Mouse (Mus musculus) lung, embryonic 16.5 days (tissue): Measurements from ENCODE around the gene Itpripl2. TPM values are rescaled to one million over a fixed set of nuclear protein-coding genes. Genes with fewer than 3 reads are reported as not detected.

Experiments used
- ATAC-seq: fragments of 200-750 bp; cut with Nextera tagmentation; 2 replicates; pipeline ENCODE4 v1.8.0; 2017; ENCODE audit warnings: low read depth, mild to moderate bottlenecking, moderate library complexity
- H3K27ac ChIP-seq: fragments of 300-500 bp; sonication (generic); 2 replicates; pipeline ENCODE4 v1.5.1; 2014; ENCODE audit warnings: mild to moderate bottlenecking, control low read depth, low read length
- H3K27me3 ChIP-seq: fragments of 300-500 bp; sonication (generic); 2 replicates; pipeline ENCODE4 v1.6.1; 2014; ENCODE audit warnings: low read depth, low read length, mixed read lengths; ENCODE audit not compliant: control insufficient read depth, insufficient read depth
- H3K36me3 ChIP-seq: fragments of 300-500 bp; sonication (generic); 2 replicates; pipeline ENCODE4 v1.6.1; 2014; ENCODE audit warnings: low read length; ENCODE audit not compliant: control insufficient read depth, insufficient read depth
- H3K4me1 ChIP-seq: fragments of 300-500 bp; sonication (generic); replicated peaks from 2 replicates; pipeline ENCODE4 v1.6.1; 2014; ENCODE audit warnings: low read length, mixed read lengths; ENCODE audit not compliant: control insufficient read depth, insufficient read depth
- H3K4me2 ChIP-seq: fragments of 300-500 bp; sonication (generic); 2 replicates; pipeline ENCODE4 v1.6.1; 2014; ENCODE audit warnings: low read depth, low read length, control low read depth
- H3K4me3 ChIP-seq: fragments of 300-500 bp; sonication (generic); 2 replicates; pipeline ENCODE4 v1.5.1; 2014; ENCODE audit warnings: mild to moderate bottlenecking, low read length, control low read depth
- H3K9ac ChIP-seq: fragments of 300-500 bp; sonication (generic); 2 replicates; pipeline ENCODE4 v1.6.1; 2014; ENCODE audit warnings: low read length, control low read depth
- H3K9me3 ChIP-seq: fragments of 300-500 bp; sonication (generic); 2 replicates; pipeline ENCODE4 v1.6.1; 2016; ENCODE audit warnings: low read length; ENCODE audit not compliant: control insufficient read depth
- WGBS: fragments of 180-500 bp; shearing (Covaris S2); extraction: QIAGEN DNeasy Blood & Tissue Kit; methylation state at CpG from one replicate; pipeline ENCODE4 v1.1.7; 2014; 5-methylcytosine and 5-hydroxymethylcytosine counted together
- polyA plus RNA-seq: library from polyadenylated mRNA; unstranded; fragments of >200 nt; fragmentation: Nextera tagmentation; extraction: Ambion mirVana; gene quantifications from 2 replicates; pipeline ENCODE4 v1.2.1, GENCODE M21; 2015

The Itpripl2 gene
- polyA plus RNA-seq, 1 experiment from 2014 or later = 6.9 TPM

DNA sequence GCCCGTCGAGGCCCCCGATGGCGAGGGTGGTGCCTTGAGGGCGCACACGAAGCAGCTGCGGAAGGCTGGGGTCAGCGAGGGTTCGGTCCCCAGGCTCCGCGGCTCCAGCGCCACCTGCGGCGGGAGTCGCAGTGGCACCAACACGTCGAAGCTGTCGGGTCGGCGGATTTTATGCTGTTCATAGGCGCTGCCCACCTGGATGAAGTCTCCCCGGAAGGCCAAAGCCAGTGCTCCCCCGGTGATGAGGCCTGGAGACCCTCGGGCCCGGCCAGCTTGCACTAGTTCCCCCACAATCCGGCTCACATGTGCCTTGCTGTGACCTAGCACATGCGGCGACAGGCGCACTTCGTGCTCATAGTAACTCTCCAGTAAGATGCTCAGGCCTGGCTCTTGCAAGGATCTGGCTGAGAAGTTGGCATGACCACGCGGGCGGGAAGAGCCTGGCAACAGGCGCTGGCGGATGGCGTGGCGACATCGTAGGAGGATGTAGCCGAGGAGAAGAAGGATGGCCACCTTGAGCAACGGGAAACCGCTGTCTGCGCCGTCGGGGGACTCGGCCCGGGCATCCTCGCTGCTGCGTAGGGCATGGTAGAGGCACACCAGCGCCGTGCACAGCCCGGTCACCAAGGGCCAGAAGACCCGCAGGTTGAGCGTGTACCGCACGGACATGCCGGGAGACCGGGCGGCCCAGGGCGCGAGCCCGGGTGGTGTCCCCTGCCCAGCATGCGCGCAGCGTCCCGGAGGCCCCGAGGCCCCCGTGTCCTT, 927 bp downstream of the Itpripl2 start:
- Histone ChIP-seq H3K4me3 (peak overlapping the region; percentile 79), H3K36me3 (0 out of 2 replicates have a peak, but pooled peaks cover 6% of the 10 kb centered on the region), H3K27ac (peak overlapping the region; percentile 94), H3K4me2 (peak overlapping the region; percentile 79), H3K27me3 (no peaks in the 10 kb centered on the region), H3K9ac (peak overlapping the region; percentile 99), H3K4me1 (peaks cover 37% of the 10 kb centered on the region), H3K9me3 (no peaks in the 10 kb centered on the region)
- ATAC-seq = peak; percentile 37
- 6% methylated on average over 62 of the region's 67 CpGs for WGBS

DNA sequence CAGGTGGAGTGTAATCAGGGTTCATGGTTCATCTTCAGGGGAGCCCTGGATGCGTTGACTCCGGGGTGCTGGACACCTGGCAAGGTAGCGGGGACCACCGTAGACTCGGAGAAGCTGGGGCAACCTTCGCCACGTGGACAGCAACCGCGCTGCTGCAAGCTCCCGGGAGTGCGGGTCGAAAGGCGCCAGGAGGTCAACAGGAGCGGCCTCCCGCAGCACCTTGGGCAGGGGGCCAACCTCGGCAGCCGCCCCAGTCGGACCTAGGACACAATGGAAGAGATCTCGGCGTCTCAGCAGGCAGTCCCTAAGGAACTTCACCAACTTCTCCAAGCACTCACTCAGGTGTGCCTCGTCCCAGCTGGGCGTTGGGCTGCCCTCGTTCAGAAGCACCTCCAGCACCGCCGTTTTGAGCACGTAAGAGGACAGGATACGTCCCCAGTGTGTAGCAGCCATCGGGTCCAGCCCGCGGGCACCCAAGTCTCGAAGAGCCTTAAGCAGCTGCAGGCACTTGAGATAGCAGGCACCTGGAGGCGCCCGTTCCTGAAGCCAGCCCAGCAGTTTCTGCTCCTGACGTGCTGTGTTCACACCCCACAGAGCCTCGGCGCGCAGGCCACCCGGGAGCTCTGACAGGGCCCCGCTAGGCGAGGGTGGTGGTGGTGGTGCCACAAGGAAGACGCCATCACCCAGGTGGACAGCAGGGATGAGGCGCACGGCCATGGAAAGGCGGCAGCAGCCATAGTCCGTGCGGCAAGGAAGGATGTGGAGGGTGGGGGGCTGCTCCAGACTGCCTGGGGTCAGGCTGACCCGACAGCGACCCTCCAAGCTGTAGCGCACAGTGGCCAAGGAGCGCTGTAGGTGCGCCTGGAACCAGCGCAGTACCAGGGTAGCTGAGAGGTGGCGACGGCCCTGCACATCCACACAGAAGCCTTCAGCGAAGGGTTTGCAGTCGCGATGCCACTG, 1.8 kb downstream of the Itpripl2 start:
- 0 out of 2 replicates have a peak, but pooled peaks cover 6% of the 10 kb centered on the region for H3K36me3 ChIP-seq

DNA sequence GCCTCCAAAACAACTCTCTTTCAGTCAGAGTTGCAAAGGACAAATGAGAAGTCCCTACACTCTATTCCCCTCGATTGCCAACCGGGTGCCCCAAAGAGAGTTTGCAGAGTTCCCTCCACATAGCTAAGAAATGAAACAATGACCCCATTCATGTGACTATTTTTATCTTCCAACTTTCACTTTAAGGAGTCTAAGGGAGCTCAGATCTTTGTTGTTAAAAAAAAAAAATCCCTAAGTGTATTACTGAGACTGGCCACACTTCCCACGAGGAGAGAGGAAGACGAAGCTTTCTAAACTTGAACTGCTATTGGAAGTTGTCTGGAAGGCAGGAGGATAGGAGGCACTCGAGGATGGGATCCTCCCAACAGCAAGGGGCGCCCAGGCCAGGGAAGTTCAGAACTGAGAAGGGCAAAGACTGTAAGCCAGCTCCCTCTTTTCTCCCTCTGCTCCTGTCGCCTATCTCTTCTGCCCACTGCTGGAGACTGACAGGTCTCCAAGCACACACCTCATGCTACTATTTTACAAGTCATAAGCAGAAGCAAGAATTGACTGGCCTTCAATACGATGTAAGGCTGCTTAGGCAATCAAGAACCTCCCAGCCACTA, 3.6 kb downstream of the Itpripl2 start:
- Histone ChIP-seq H3K27ac (peak overlapping the region; percentile 21), H3K4me3 (peak overlapping the region; percentile 26), H3K9me3 (no peaks in the 10 kb centered on the region), H3K9ac (peak overlapping the region; percentile 40; the same call in 1 of the 2 replicates), H3K4me2 (peak overlapping the region; percentile 48), H3K36me3 (0 out of 2 replicates have a peak, but pooled peaks cover 6% of the 10 kb centered on the region), H3K4me1 (peaks cover 37% of the 10 kb centered on the region), H3K27me3 (no peaks in the 10 kb centered on the region)
- ATAC-seq = no peak
- 21% methylated on average over 8 of the region's 8 CpGs for WGBS

More for the DNA sequence above, 1.8 kb downstream of the Itpripl2 start:
- WGBS = 35% methylated on average over 57 of the region's 57 CpGs
- peak overlapping the region; percentile 79 for H3K4me2 ChIP-seq
- H3K27ac ChIP-seq = no peak overlapping the region
- H3K4me1 ChIP-seq = peaks cover 37% of the 10 kb centered on the region
- H3K9ac ChIP-seq = peak overlapping the region; percentile 99
- H3K4me3 ChIP-seq = peak overlapping the region; percentile 79
- no peaks in the 10 kb centered on the region for H3K9me3 ChIP-seq
- H3K27me3 ChIP-seq = no peaks in the 10 kb centered on the region
- ATAC-seq = no peak

DNA sequence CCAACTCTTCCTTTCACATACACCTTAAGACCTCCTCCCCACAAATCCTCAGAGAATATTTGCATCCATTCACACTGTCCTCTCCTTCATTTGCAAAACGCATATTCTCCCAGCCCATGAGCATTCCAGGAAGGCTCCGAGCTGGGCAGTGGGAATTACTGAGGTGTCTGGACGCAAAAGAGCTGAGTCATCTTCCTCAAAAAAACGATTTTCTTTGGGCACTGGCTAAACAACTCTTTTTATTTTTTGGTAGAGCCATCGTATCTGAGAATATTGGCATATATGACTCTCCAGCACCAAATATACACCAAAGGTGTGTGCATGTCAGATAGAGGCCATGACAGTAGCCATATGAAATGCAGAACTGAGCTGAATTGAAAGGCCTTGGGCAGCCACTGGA, 4.9 kb downstream of the Itpripl2 start:
- no peak for ATAC-seq
- H3K36me3 ChIP-seq = 0 out of 2 replicates have a peak, but pooled peaks cover 6% of the 10 kb centered on the region
- no peak overlapping the region for H3K9ac ChIP-seq
- WGBS = 51% methylated on average over 5 of the region's 5 CpGs
- no peak overlapping the region for H3K4me2 ChIP-seq
- no peak overlapping the region for H3K27ac ChIP-seq
- peaks cover 34% of the 10 kb centered on the region for H3K4me1 ChIP-seq
- no peaks in the 10 kb centered on the region for H3K9me3 ChIP-seq
- H3K27me3 ChIP-seq = no peaks in the 10 kb centered on the region
- H3K4me3 ChIP-seq = no peak overlapping the region

DNA sequence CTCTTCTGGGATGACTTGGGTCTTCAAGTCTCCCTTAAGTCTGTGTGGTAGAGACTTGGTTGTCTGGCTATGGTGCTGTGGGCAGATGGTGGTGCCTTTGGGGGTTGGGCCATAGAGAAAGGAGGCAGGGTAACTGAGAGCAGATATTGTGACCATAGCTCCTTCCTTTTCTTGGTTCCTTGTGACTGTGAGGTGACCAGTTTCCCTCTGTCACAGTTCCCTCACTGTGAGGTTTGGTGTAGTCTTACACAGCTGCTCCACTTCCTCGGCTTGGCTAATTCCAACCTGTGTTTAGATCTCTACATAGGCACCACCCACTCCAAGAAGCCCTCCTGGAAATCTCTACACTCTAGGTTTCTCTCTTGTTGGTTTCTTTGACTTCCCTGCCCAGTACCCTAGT, 7.8 kb downstream of the Itpripl2 start:
- Histone ChIP-seq H3K9me3 (no peaks in the 10 kb centered on the region), H3K36me3 (no peaks in the 10 kb centered on the region), H3K4me1 (peaks cover 19% of the 10 kb centered on the region), H3K4me2 (no peak overlapping the region), H3K27me3 (no peaks in the 10 kb centered on the region), H3K9ac (no peak overlapping the region), H3K27ac (no peak overlapping the region), H3K4me3 (no peak overlapping the region)
- WGBS = 58% methylated on average over 1 of the region's 1 CpGs
- no peak for ATAC-seq

DNA sequence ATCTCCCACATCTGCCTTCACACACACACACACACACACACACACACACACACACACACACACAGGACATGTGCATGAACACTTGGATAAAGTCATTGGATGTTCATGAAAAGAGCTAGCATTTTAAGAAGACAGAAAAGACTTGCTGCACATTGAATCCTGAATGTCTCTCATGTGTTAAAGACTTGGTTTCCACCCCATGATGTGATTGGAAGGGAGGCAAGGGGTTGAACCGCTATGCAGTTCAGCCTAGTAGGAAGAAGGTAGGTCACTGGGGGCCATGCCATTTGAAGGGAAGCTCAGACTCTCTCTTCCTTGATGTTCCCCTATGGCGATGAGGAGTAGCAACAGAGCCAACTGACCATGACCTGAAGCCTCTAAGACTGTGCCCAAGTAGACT, 9.8 kb downstream of the Itpripl2 start:
- Histone ChIP-seq H3K4me2 (no peak overlapping the region), H3K9ac (no peak overlapping the region), H3K4me3 (no peak overlapping the region), H3K27me3 (no peaks in the 10 kb centered on the region), H3K9me3 (no peaks in the 10 kb centered on the region), H3K36me3 (no peaks in the 10 kb centered on the region), H3K4me1 (peaks cover 11% of the 10 kb centered on the region), H3K27ac (no peak overlapping the region)
- ATAC-seq = no peak
- WGBS = 88% methylated on average over 2 of the region's 2 CpGs

DNA sequence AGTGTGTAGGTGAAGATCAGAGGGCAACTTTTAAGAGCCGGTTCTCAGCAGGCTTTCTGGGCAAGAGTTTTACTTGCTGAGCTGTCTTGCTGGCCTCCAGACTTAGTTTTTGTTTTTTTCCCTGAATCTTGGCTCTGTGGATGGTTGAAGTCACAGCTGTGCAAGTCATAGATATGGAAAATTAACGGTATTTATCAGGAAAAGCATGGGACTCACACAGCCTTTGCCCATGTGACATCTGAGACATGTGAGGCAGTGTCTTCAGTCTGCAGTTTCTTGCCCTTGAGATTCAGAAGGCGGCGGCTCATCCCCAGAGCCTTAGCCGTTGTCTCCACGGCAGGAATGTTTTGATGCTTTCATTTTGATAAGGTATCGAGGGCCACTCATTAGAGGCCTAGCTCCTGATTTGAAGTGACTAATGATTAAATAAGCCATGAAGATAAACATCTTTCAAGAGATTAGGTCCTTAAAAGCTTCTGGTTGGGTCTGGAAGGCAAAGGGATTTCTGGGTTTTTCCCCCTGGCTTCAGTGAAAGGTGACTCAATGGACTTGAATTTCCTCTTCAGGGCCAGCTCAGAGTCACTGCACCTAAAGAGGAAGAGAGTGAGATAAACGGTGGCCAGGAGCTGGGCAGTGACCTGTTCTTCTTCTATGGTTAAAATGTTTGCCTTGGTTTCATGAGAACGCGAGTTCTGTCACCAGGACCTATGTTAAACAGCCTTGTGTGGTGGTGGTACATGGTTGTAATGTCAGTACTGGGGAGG, 10.5 kb downstream of the Itpripl2 start:
- Histone ChIP-seq H3K27ac (no peak overlapping the region), H3K9ac (no peak overlapping the region), H3K27me3 (no peaks in the 10 kb centered on the region), H3K4me2 (no peak overlapping the region), H3K9me3 (no peaks in the 10 kb centered on the region), H3K4me1 (peaks cover 14% of the 10 kb centered on the region), H3K36me3 (no peaks in the 10 kb centered on the region), H3K4me3 (no peak overlapping the region)
- 35% methylated on average over 10 of the region's 10 CpGs for WGBS
- no peak for ATAC-seq

DNA sequence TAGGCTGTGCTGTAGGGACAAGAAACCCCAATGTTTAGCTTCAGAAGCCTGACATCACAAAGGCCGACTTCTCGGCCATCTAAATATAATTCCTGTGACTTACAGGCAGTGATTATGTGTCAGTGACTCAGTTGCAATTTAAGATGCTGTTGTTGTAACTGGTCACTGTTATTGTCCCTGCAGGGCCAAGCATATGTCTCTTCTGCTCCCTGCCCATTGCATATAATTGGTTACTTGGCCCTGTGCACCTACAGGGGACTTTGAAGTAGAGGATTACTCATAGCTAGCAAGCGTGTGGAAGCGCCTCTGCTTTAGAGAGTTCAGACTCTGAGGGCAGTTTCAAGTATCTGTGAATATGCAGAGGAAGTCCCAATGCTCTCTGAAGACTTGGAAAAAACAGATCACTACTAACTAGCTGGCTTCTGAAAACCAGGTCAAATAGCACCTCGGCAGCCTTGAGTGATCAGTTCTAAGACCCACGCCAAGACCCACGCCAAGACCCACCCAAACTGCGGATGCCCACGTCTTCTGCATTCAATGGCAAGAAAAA, 11.5 kb downstream of the Itpripl2 start:
- WGBS = 81% methylated on average over 9 of the region's 9 CpGs
- H3K27ac ChIP-seq = no peak overlapping the region
- H3K36me3 ChIP-seq = no peaks in the 10 kb centered on the region
- no peak overlapping the region for H3K4me3 ChIP-seq
- ATAC-seq = no peak
- no peak overlapping the region for H3K4me2 ChIP-seq
- H3K27me3 ChIP-seq = no peaks in the 10 kb centered on the region
- H3K4me1 ChIP-seq = peaks cover 14% of the 10 kb centered on the region
- H3K9ac ChIP-seq = no peak overlapping the region
- H3K9me3 ChIP-seq = no peaks in the 10 kb centered on the region
